Mouse (Mus musculus) megakaryocyte, embryonic 14.5 days (primary cell): Measurements from ENCODE around the gene Clec2d. TPM values are rescaled to one million over a fixed set of nuclear protein-coding genes. Genes with fewer than 3 reads are reported as not detected.

Experiments used
- H3K27me3 ChIP-seq: replicated peaks from 2 replicates; pipeline ENCODE3; 2012; ENCODE audit warnings: inconsistent platforms
- H3K36me3 ChIP-seq: replicated peaks from 2 replicates; pipeline ENCODE3; 2012; ENCODE audit warnings: low read length, inconsistent platforms, mixed read lengths
- H3K4me1 ChIP-seq: 2 replicates; pipeline ENCODE4 v1.6.1; 2012; ENCODE audit warnings: inconsistent platforms
- H3K4me3 ChIP-seq: replicated peaks from 2 replicates; pipeline ENCODE3; 2012; ENCODE audit warnings: moderate library complexity, mild to moderate bottlenecking, inconsistent platforms
- H3K9me3 ChIP-seq: 2 replicates; pipeline ENCODE4 v1.6.1; 2012; ENCODE audit warnings: inconsistent platforms
- FLI1 ChIP-seq: IDR thresholded peaks from 2 replicates; pipeline ENCODE4 v1.6.1; 2012; ENCODE audit warnings: low read length, inconsistent platforms, mixed read lengths
- GATA1 ChIP-seq: IDR thresholded peaks from 3 replicates; pipeline ENCODE4 v1.6.1; 2012; ENCODE audit warnings: mixed read lengths, low read length, inconsistent platforms, borderline replicate concordance
- polyA plus RNA-seq: library from polyadenylated mRNA; stranded (reverse); fragments of >175 nt; gene quantifications from 2 replicates; pipeline ENCODE4 v1.2.3, GENCODE M21; 2012; ENCODE audit warnings: low replicate concordance; ENCODE audit not compliant: insufficient read depth

Gene Clec2d
- polyA plus RNA-seq, 1 experiment: 1.2 TPM

DNA sequence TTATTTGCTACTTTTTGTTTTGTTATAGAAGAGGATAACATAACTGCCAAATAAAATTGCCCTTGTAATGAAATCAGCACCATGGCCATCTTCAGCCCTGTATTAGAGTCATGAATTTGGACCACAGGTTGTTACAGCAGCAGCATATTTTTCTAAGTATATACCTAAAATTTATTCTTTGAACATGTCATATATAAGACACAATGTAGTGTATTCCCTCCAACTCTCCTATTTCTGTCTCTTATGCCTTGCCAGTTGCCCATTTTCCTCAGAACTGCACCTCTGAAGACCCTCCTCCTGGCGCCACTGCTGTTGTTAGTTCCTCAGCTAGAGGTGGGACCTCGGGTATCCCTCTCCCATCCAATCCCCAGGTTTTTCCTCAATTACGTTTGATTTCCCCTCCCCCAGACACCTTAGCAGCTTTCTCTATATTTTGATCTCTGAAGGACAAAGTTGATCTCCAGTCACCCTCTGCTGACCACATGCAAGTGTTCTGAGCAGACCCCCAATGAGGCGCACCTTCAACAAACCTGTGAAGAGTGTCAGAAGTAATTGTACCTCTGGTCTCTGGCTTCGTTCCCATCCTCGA, 53.0 kb downstream of the Clec2d start:
- no peaks in the 10 kb centered on the region for H3K27me3 ChIP-seq
- H3K4me3 ChIP-seq: peak overlapping the region; percentile 77
- peaks cover 6% of the 10 kb centered on the region for H3K36me3 ChIP-seq
- no peak for TF ChIP-seq FLI1
- TF ChIP-seq GATA1: no peak
- H3K4me1 ChIP-seq: peaks cover 90% of the 10 kb centered on the region
- H3K9me3 ChIP-seq: no peaks in the 10 kb centered on the region

DNA sequence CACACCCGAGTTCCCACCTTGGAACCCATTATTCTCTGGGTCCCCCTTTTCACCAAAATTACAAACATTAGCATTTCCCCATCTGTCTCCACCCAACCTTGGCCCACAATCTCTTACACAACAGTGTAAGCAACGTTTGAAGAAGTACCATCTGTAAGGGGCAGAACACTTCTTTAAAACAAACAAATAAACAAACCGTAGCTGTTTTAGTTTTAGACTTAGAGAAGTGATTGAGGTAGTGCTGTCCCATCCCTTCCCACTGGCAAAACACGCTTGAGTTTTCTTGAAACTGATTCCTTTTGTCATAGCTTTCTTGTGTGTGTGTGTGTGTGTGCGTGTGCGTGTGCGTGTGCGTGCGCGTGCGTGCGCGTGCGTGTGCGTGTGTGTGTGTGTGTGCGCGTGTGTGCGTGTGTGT, 53.5 kb downstream of the Clec2d start:
- Histone ChIP-seq H3K4me3 (peak overlapping the region; percentile 77), H3K4me1 (peaks cover 85% of the 10 kb centered on the region), H3K36me3 (peaks cover 5% of the 10 kb centered on the region)

DNA sequence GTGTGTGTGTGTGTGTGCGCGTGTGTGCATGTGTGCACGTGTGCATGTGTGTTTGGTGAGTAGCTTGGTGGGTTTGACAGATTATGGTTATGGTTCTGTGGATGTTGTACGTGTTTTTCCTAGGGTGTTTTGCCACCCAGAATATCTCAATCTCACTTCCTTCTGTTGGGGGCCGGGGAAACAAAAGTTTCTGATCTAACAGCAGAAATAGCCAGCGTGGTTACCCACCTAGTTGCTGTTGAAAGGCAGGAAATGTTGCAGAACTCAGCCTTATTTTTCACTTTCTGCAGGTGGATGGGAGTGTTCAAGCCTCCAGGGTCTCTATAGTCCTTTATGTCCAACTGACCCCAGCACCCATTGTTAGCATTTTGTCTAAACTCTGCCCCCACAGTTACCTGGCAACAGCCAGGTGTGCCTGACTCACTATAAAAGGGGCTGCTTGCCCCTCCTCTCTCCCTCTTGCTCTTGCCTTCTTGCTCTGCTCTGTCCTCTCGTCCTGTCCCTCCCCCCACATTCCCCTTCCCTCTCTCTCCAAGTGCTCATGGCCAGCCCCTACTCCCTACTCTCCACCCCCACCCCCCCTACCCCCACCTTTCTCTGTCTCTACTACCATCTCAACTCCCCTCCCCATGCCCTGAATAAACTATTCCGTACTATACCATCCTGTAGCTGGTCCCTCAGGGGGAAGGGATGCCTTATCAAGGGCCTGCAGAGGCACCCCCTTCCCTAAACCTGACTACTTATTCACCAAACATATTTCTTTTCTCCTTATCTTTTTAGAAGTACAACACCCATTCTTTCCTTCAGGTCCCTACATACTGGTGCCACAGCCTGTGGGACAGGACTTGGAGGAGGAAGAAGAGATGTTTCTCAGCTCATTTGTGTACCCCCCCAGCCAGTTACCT, 54.3 kb downstream of the Clec2d start:
- no peaks in the 10 kb centered on the region for H3K27me3 ChIP-seq
- peaks cover 78% of the 10 kb centered on the region for H3K4me1 ChIP-seq
- H3K36me3 ChIP-seq: peaks cover 4% of the 10 kb centered on the region
- H3K4me3 ChIP-seq: peak overlapping the region; percentile 83
- no peaks in the 10 kb centered on the region for H3K9me3 ChIP-seq
- TF ChIP-seq GATA1: no peak; the same call in 2 of the 3 replicates
- no peak for TF ChIP-seq FLI1

More for the DNA sequence above, 53.5 kb downstream of the Clec2d start:
- no peaks in the 10 kb centered on the region for H3K27me3 ChIP-seq
- H3K9me3 ChIP-seq: no peaks in the 10 kb centered on the region
- TF ChIP-seq FLI1 (no peak), GATA1 (no peak)

DNA sequence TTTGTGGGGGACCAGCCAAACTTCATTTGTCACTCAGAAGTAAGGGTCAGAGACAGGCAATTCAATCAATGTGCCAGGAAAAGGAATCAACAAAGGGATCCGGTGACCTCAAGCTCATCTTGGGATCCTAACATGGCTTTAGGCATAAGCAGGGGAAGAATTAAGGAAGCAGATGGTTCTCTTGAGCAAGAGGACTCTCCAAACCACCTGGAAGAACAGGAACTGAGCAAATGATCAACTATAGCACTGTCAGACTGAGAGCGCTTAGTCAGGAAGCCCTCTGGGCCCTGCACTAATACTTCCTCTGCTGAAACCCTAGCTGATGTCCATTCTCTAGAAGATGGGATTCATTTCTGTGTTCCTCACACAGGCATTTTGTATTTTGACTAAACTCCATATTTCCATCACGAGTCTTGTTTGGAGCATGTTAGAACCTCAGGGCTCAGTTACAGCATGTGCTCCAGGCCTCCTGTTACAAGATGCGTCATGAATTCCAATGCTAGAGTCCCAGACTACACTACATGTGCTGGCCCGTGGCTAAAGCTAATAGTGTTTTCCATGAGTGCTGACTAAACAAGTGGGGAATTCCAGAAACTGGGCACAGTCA, 55.5 kb downstream of the Clec2d start:
- Histone ChIP-seq H3K36me3 (peaks cover 4% of the 10 kb centered on the region), H3K4me1 (peaks cover 65% of the 10 kb centered on the region), H3K4me3 (peak overlapping the region; percentile 76), H3K27me3 (no peaks in the 10 kb centered on the region), H3K9me3 (no peaks in the 10 kb centered on the region)
- no peak for TF ChIP-seq GATA1
- TF ChIP-seq FLI1: no peak

Other genes starting within 250 kb of the Clec2d start
- gene Clec2g, start 246.2 kb upstream of the Clec2d start, polyA plus RNA-seq: not detected in 2 replicates
- gene Klrb1f, start 134.7 kb upstream of the Clec2d start, polyA plus RNA-seq: not detected in 2 replicates
- not detected in 2 replicates for gene Clec2e, start 79.7 kb upstream of the Clec2d start, polyA plus RNA-seq
- 1.3 TPM in 1 of 2 replicates, not detected in the other for gene Cd69, start 94.8 kb downstream of the Clec2d start, polyA plus RNA-seq
- gene 4922502D21Rik, start 151.2 kb downstream of the Clec2d start, polyA plus RNA-seq: not detected in 2 replicates
- gene Clec12a, start 162.1 kb downstream of the Clec2d start, polyA plus RNA-seq: 0.67 TPM in 1 of 2 replicates, not detected in the other
- gene Clec12b, start 205.3 kb downstream of the Clec2d start, polyA plus RNA-seq: not detected in 2 replicates
- 10.7 and 19.5 TPM in 2 replicates for gene Clec1b, start 216.7 kb downstream of the Clec2d start, polyA plus RNA-seq
- gene Clec9a, start 228.2 kb downstream of the Clec2d start, polyA plus RNA-seq: not detected in 2 replicates